Mouse (Mus musculus): ENCODE measurements around the gene Parp14.

- TF ChIP-seq CTCF (IDR thresholded peaks at IDR 0.05 in 2 of 3, conservative IDR thresholded peaks at IDR 0.05 in 1 of 3; ENCODE audit: control insufficient read depth in 1 of 3, insufficient read depth in 1 of 3, low read depth in 2 of 3, low read length in 3 of 3, poor library complexity in 1 of 3, severe bottlenecking in 1 of 3) = no peak
- TF ChIP-seq TCF12 (IDR thresholded peaks at IDR 0.05; ENCODE audit: low read depth, low read length) = no peak
- TF ChIP-seq ETS1 (IDR thresholded peaks at IDR 0.05; ENCODE audit: low read depth, low read length) = no peak
- no peak for TF ChIP-seq CHD2 (IDR thresholded peaks at IDR 0.05; ENCODE audit: low read length)
- no peak for TF ChIP-seq JUND (IDR thresholded peaks at IDR 0.05; ENCODE audit: low read depth, low read length)
- TF ChIP-seq KAT2A (conservative IDR thresholded peaks at IDR 0.05; ENCODE audit: low read depth, low read length) = no peak
- no peak for TF ChIP-seq MAZ (IDR thresholded peaks at IDR 0.05; ENCODE audit: low read depth, low read length)
- TF ChIP-seq TBP (IDR thresholded peaks at IDR 0.05; ENCODE audit: low read depth, low read length) = no peak
- no peak for TF ChIP-seq ZNF384 (IDR thresholded peaks at IDR 0.05; ENCODE audit: low read depth, low read length)
- no peak for TF ChIP-seq MAX (IDR thresholded peaks at IDR 0.05; ENCODE audit: low read length)
Measured at GRCm38 (mm10) chr16:35788330-35788729, 83.0 kb downstream of the Parp14 start.

All from MEL (cell line).